Mouse (Mus musculus) bone marrow macrophage, adult 2 months (primary cell): Measurements from ENCODE around the gene Ctsw.

Source experiments
- CTCF ChIP-seq: IDR thresholded peaks from 2 replicates; pipeline ENCODE4 v1.5.1; 2012; ENCODE audit warnings: low read depth, mild to moderate bottlenecking, low read length, moderate library complexity
- POLR2A ChIP-seq: IDR thresholded peaks from 2 replicates; pipeline ENCODE4 v1.6.1; 2012; ENCODE audit warnings: mild to moderate bottlenecking, low read depth, low read length, borderline replicate concordance

DNA sequence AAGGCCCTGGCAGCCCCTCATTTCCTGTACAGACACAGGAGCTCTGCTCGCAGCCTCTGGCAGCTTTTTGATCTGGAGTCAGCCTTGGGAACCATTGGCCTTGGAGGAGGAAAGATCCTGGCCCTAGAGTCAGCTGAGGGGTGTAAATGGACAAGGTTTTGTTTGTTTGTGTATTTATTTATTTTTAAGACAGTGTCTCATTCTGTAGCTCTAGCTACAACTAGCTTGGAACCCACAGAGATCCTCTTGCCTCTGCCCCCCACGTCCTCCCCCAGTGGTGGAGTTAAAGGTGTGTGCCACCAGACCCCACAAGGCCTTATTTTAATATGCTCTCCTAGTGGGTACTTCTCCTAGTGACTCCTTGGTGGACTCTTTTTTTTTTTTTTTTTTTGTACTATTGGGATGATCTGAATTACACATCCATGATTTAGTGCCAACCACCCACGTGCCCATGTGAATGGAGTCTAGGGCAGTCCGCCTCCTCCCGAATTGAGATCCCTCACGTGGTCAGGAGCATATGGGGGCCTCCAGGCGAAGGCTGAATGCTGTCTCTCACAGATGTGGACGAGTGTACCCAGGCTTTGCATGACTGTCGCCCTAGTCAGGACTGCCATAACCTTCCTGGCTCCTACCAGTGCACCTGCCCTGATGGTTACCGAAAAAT is 8.8 kb upstream of the Ctsw start:
- TF ChIP-seq CTCF = no peak
- no peak for TF ChIP-seq POLR2A
